Mouse (Mus musculus) T-helper 2 cell (primary cell): Measurements from ENCODE around the gene B3gat2.

ENCODE experiments used
- in situ Hi-C: fragments of 300-600 bp; cut with MboI, MseI; formaldehyde crosslinking; loops from one replicate; pipeline ENCODE4 v1.15.1; 2025; ENCODE audit warnings: high pct_unique_total_duplicates

Gene B3gat2

DNA sequence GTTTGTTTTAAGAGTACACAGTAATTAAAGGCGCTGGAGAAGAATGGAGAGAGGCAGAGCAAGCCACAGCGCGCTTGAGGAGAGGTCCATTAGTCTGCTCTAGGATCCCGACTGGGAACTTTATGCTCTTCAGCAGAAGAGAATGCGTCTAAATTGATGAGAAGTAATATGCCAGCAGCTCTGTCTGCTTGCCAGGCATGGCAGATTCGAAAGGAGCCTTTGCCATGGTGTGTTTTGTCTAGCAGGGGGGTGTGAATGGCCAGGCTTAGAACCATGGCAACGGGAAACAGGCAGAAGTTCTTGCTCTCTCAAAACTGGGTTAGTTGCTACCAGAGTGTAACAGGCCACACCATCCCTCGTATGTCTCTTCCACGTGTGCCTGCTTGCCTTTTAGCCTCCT lies 73.3 kb downstream of the B3gat2 start:
- in situ Hi-C loops: no loop called here

DNA sequence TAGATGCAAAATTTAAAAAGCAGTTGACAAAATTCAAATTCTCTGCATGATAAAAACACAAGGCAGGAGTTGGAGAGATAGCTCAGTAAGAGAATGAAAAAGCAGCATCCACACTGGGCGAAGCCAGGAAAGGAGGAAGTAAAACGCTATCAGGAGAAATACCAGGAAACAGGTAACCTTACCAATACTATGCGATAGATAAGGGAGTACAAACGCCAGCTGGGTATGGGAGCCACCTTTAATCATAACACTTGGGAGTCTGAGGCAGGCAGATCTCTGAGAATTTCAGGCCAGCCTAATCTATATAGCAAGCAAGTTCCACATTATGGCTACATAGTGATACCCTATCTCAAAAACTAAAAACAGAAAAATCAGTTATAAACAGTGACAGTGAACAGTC lies 75.1 kb downstream of the B3gat2 start:
- in situ Hi-C loops: no loop called here

DNA sequence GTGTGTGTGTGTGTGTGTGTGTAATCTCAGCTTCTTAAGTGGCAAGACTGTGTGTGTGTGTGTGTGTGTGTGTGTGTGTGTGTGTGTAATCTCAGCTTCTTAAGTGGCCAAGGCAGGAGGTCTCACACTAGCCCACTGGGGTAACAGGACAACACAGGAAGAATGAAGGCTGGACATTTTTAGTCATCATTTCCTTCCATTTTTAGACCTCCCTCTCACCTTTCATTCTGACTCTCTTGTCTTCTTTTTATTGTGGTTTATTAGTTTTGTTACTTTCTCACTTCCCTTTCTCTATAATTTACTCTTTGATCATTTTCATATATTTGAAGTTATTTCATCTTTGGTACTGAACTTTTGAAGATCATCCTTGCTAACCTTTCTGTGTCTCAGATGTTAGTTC lies 79.4 kb downstream of the B3gat2 start:
- in situ Hi-C loops: no loop called here

DNA sequence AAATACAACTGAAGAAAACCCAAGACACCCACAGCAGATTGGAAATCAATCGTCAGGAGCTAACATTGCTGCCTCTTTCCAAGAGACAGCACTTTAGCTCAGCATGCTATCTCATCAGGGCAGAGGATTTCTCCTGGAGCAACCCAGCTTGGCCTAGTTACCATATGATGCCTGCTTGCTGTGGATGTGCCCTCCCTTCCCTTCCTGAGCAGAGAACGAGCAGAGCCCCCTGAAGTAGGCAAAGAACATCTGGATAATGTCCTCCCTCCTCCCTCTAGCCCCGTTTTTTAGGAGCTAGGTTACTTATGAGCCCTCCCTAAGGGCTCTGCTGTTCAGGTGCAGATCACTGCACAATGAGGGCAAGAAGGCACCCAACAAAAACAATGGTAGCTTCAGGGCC lies 81.1 kb downstream of the B3gat2 start:
- in situ Hi-C loops: no loop called here

DNA sequence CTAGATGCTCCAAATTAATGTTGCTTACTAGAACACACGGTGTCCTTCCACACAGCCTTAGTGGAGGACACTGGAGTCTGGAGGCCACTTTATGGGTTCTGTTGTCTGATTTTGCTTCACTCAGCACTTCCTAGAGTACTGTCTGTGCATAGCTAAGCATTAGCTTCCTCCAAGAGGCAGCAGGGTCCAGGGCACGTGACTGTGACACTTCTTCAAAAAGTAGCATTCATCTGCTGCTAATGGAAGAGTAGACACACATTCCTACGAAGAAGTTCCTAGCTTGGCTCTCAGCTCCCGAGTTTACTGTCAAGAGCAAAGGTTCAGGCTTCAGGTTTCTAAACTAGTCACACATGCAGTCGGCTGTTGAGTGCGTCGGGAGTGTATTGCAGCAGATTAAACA lies 82.2 kb downstream of the B3gat2 start:
- in situ Hi-C loops: no loop called here

DNA sequence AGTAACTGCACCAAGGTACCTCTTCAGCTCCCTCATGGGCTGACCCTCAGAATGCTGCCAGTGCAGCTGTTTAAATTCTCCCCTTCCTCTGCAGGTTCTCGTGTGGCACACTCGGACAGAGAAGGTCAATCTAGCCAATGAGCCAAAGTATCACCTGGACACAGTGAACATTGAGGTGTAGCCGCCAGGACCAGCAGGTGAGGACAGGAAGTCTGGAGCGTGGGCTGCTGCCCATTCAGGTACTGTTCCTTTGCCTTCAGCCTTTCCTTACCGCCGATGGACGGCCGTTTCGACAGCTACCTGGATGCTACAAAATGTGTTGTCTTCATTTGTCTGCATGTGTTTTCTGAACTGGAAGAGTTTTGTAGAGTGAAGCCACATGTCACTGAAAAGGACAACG lies 83.5 kb downstream of the B3gat2 start:
- in situ Hi-C loops: no loop called here

DNA sequence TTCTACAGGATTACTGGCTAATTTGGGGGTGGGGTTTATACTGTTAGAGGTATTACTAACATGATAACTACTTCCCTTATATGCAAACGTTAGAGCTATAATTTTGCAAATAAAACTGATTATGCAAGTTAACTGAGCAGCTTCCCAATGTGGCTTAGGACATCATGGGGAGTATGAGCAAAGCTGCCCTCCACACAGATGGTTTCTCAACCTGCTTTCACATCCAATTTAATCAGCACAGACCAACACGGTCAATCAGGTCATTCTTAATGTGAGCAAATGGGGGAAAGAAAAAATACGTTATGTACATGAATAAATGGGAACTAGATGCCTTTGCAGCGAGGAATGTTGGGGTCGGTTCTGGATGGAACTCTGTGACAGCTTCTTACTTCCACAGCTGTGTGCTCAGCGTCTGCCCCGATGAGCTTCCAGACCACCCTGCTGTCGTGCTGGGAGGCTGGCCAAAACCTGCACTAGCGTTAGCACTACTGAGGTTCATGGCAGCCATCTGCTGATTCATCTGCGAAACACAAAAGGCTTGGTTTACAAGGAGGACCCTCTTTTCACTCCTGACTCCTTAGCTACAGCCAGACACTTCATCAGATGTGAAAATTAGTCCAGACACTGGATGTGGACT lies 84.6 kb downstream of the B3gat2 start:
- in situ Hi-C loops: no loop called here

DNA sequence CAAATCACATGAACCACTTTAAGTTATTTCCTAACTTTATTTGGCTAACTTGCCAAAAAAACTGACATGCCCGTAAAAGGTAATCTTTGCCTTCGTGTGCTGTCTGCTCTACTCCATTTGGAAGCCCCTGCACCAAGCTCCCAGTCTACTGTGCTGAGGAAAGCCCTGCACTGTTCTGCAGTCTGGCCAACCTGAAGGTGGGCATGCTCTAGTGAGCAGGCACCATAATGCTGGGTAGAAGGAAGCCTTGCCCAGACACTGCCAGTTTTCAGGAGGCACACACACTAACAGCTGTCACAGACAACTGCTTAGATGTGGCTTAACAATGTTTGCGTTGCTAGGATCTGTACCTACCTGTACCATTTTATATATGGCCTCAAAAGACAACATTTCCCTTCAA lies 94.1 kb downstream of the B3gat2 start:
- in situ Hi-C loops: no loop called here

DNA sequence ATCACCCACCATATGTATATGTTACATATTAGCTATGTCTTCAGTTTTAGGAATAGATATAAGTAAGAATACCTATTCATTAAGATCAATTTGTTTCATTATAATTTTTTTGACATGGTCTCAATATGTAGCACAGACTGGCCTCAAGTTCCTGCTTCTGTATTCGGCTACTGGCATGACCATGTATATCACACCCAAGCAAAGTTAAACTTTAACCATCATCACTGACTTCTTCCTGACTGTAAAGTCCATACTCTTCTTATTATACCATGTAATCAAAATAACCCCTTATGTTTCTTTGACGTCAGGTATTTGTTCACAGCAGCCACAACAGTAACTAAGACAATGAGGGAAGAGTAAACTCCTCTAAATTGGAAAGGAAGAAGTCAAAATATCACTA lies 99.4 kb downstream of the B3gat2 start:
- in situ Hi-C loops: no loop called here

DNA sequence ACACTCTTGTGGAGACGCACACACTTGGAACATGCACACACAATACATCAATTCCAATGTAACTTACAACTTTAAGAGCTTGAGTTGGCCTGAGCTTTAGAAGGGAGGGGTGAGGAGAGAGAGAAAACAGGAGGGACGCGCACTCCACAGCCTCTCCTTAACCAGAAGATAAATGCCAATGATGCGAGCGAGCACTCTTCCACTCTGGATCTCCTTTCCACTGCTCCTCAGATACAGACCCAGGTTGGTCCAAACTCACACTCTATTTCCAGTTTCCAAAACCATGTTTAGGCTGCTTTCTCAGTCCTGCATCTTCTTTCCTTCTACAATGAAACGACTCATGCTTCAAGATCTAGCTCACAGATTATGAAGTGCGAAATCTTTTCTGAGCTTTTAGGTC lies 104.0 kb downstream of the B3gat2 start:
- in situ Hi-C loops: no loop called here

DNA sequence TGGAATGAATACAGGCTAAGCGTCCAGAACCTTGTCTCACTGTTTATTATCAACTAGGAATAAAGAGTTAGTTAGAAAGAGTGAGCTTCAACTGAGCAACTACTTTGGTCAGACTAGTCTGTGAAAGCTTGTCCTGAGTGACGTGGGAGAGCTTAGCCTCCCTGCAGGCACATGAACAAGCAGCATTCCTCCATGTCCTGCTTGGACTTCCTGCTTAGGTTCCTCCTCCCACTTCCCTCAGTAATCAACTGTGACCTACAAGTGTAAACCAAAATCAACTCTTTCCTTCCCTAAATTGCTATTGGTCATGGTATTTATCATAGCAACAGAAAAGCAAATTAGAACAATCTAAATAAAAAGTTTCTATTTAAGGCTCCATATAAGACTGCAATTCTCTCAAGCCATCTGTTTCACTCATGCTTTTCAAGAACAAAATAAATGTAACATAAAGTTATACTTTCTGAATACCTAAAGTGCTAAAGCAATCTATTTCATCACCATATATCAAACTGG lies 105.9 kb downstream of the B3gat2 start:
- in situ Hi-C loops: no loop called here

DNA sequence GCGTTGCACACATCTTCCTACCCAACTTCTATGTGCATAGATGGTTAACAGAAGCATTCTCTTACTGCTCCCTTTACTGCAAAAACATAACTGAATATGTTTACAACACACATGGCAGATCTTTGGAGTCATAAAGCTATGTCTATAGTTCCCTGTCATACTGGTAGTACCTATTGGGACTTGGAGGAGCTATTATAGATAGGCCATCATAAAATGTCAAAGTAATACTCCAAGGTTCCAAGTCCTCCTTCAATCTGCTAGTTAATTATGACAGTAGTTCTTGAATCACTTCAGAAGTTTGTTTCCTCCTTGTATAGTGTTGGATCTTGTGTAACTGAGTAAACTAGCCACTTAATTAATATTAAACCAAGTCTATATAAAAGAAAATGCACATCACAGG lies 110.6 kb downstream of the B3gat2 start:
- in situ Hi-C loops: no loop called here

DNA sequence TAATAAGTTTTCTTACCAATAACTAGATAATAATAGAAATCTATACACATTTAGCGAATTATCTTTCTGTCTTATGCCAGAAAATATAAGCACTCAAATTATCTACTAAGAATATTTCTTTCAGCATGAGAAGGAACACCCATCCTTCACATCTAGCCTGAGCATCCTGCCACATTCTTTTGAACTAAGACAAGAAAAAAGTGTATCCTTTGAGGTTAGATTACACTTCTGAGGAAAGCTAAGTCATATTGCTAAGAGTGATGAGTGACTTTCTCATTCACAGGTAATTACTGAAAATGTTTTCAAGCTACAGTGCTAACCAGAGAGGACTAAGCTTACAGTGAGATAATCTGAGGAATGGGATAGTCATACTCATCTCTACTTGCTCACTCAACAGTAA lies 121.1 kb downstream of the B3gat2 start:
- in situ Hi-C loops: no loop called here

DNA sequence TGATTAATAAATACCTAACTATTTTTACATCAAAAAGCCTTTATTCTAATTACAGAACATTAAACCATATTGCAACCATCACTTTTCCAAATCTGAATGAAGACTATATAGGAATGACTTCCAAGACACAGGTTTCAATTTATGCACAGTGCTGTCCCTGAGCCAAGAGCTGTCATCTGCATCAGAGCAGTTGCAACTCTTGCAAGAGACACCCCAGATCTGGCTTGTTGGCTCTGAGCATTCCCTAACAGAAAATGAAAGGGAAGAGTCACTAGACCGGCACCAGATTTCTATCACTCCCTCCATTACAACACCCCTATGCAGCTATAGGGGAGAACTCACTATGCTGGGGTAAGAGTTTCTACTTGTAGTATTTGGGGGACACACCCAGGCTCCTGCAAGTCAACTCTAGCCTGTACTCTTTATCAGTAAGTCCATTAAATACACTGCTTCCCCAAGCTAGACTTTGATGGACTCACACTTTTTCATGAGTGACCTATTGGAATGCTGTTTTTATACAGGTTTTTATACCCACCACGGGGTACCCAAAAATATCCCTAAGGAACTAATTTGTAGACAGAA lies 122.6 kb downstream of the B3gat2 start:
- in situ Hi-C loops: no loop called here

DNA sequence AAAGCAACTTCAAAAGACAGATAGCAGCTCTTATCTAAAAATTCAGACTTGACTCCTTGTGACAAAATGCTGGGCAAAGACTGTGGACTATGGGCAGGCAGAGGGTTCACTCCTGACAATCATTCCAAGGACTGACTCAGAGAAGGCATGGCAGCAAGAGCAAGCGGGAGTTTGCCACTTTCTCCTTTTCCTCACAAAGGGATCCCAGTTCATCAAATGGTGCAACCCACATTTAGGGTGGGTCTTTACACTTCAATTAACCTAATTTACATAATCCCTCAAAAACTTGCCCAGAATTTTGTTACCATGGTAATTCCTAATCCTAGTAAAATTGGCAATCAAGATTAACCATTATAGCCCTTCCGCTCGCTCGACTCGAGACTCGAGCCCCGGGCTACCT lies 123.4 kb downstream of the B3gat2 start:
- in situ Hi-C loops: no loop called here

DNA sequence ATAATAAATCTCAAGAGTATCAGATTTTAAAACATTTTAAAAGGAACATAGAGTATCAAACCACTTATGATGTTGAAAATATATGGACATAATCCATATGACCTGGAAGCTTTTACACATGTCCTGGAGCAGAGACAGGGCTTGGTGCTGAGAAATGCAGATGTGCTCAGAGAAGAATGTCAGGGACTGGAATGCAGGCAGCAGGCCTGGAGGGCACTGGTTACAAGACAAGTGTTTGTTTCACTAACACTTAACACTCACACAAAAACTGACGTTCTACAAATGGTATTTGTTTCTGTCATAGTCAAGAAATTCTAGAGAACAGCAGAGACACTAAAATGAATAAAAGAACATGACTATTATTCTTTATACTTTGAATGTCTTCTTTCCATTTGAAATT lies 130.5 kb downstream of the B3gat2 start:
- in situ Hi-C loops: no loop called here
